Mouse (Mus musculus): ENCODE measurements around the gene Adm2. TPM values are rescaled to one million over a fixed set of nuclear protein-coding genes. Genes with fewer than 3 reads are reported as not detected.

Gene Adm2
- polyA plus RNA-seq, 1 experiment, result 5.3 TPM

DNA sequence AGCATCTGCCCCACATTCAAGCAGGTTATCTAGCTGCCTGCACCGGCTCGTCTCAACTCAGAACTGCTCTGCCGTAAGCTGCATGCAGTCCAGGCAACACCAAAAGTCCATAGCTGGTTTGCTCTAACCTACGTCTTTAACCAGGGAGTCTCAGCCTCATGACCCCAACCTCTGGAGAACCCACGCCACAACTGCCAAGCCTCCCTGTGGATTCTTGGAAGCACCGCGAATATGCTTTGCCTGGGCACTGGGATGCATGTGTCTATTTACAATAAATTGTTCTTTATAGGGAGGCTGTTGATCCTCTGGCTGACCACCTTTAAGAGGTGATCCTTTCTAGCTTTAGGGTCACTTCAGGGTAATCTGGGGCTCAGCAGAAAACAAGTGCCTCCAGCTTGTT is 50.0 kb downstream of the Adm2 start:
- Histone ChIP-seq H3K27ac (ENCODE audit: control insufficient read depth, insufficient read depth, low read length) (no peak overlapping the region), H3K4me3 (ENCODE audit: control insufficient read depth, insufficient read depth, low read length) (no peak overlapping the region), H3K27me3 (ENCODE audit: control insufficient read depth, insufficient read depth, low read length) (no peaks in the 10 kb centered on the region), H3K36me3 (ENCODE audit: control insufficient read depth, insufficient read depth, low read length) (peaks cover 39% of the 10 kb centered on the region), H3K4me1 (replicated peaks; ENCODE audit: control insufficient read depth, insufficient read depth, low read length) (peaks cover 13% of the 10 kb centered on the region)
- no peak for TF ChIP-seq POLR2A (IDR thresholded peaks at IDR 0.05; ENCODE audit: control insufficient read depth, extremely low read depth, insufficient read depth, low read length, poor library complexity)
- TF ChIP-seq CTCF (IDR thresholded peaks at IDR 0.05; ENCODE audit: borderline replicate concordance, control insufficient read depth, extremely low read depth, insufficient read depth, low read length, poor library complexity), result no peak
- no peak for DNase-seq
- WGBS, result 95% methylated on average over 7 of the region's 7 CpGs

DNA sequence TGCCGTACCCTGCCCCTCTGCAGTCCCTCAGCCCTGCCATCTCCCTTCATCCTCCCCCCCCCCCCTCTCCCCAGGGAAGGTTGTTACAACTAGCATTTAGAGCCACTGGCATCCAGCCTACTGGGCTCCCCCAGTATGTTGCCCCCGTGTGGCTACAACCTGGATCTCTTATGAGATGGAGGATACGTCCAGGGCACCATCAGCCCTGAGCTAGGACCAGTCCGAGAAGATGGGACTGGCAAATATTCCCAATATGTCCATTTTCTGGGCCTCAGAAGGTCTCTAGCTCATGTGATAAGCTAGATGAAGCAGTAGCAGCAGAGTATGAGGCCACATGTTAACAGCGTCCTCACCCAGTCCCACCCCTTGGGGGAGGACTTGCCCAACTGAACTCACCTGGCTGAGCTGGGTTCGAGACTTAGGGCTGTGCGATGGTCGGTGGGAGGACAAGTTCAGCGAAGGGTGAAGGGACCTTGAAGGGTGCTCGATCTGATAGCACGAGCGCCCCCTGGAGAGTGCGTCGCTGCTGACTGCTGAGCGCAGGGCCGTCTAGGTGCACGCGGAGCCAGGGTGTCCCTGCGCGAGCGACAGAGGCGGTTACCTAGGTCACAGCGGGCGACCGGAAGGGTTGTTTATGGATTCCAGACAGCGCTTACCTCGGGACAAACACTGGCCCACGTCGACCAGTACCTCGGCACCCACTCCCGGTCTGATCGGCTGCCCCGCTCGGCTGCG is 50.7 kb downstream of the Adm2 start:
- 1% methylated on average over 35 of the region's 35 CpGs for WGBS
- Histone ChIP-seq H3K27ac (ENCODE audit: control insufficient read depth, insufficient read depth, low read length) (peak overlapping the region; percentile 55), H3K36me3 (ENCODE audit: control insufficient read depth, insufficient read depth, low read length) (peaks cover 33% of the 10 kb centered on the region), H3K27me3 (ENCODE audit: control insufficient read depth, insufficient read depth, low read length) (no peaks in the 10 kb centered on the region), H3K4me3 (ENCODE audit: control insufficient read depth, insufficient read depth, low read length) (peak overlapping the region; percentile 87), H3K4me1 (replicated peaks; ENCODE audit: control insufficient read depth, insufficient read depth, low read length) (peaks cover 18% of the 10 kb centered on the region)
- TF ChIP-seq CTCF (IDR thresholded peaks at IDR 0.05; ENCODE audit: borderline replicate concordance, control insufficient read depth, extremely low read depth, insufficient read depth, low read length, poor library complexity) (peak; percentile 81; the same call in 1 of the 2 replicates), POLR2A (IDR thresholded peaks at IDR 0.05; ENCODE audit: control insufficient read depth, extremely low read depth, insufficient read depth, low read length, poor library complexity) (no peak)
- DNase-seq, result peak; percentile 88

DNA sequence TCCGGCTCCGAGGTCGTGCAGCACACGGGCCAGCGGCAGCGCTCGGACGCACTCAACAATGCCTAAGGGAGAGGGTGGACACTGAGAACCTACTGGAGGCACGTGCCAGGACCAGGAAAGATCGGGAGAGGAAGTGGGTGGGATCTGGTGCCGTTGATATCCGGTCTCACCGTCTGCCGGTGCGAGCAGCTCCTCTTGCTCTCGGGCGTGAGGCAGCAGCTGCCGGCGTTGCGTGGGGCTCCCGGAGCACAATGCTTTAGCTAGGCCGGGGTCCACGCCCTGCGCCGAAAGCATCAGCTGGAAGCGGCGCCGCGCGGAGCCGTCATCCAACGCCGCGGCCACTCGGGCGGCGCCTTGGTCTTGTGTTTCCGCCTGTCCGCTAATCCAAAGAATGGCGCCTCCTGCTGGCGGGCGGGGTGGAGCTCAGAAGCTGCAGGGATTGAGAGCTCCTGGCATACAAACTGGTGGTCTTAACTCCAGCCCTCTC is 51.3 kb downstream of the Adm2 start, which contains the start of gene Sco2:
Sco2 (minus strand) TSS at position 85 of the 487 bp plus-strand sequence.
- Histone ChIP-seq H3K4me1 (replicated peaks; ENCODE audit: control insufficient read depth, insufficient read depth, low read length) (peaks cover 25% of the 10 kb centered on the region), H3K36me3 (ENCODE audit: control insufficient read depth, insufficient read depth, low read length) (peaks cover 26% of the 10 kb centered on the region), H3K27me3 (ENCODE audit: control insufficient read depth, insufficient read depth, low read length) (no peaks in the 10 kb centered on the region), H3K27ac (ENCODE audit: control insufficient read depth, insufficient read depth, low read length) (peak within 1 kb of the TSS; percentile 55), H3K4me3 (ENCODE audit: control insufficient read depth, insufficient read depth, low read length) (peak within 1 kb of the TSS; percentile 87)
- DNase-seq, result peak; percentile 92
- TF ChIP-seq CTCF (IDR thresholded peaks at IDR 0.05; ENCODE audit: borderline replicate concordance, control insufficient read depth, extremely low read depth, insufficient read depth, low read length, poor library complexity), result peak; percentile 96
- TF ChIP-seq POLR2A (IDR thresholded peaks at IDR 0.05; ENCODE audit: control insufficient read depth, extremely low read depth, insufficient read depth, low read length, poor library complexity), result no peak
- under 1% methylated on average over 42 of the region's 42 CpGs for WGBS

Other genes starting within 250 kb of the Adm2 start
- 81.2 and 86.3 TPM in 2 replicates for gene Trabd, start 247.6 kb upstream of the Adm2 start, polyA plus RNA-seq (2012; rRNA removed)
- gene Selenoo, start 233.6 kb upstream of the Adm2 start, polyA plus RNA-seq (2012; rRNA removed), result 62.4 and 70.5 TPM in 2 replicates
- 97.4 and 98.9 TPM in 2 replicates for gene Tubgcp6, start 199.6 kb upstream of the Adm2 start, polyA plus RNA-seq (2012; rRNA removed)
- 82.9 and 94.4 TPM in 2 replicates for gene Hdac10, start 194.0 kb upstream of the Adm2 start, polyA plus RNA-seq (2012; rRNA removed)
- gene Mapk12, start 182.0 kb upstream of the Adm2 start, polyA plus RNA-seq (2012; rRNA removed), result 2.9 and 3.1 TPM in 2 replicates
- 27.3 and 28.6 TPM in 2 replicates for gene Mapk11, start 173.1 kb upstream of the Adm2 start, polyA plus RNA-seq (2012; rRNA removed)
- gene Plxnb2, start 141.9 kb upstream of the Adm2 start, polyA plus RNA-seq (2012; rRNA removed), result 42.8 and 54.6 TPM in 2 replicates
- 42.3 and 50.1 TPM in 2 replicates for gene Dennd6b, start 126.2 kb upstream of the Adm2 start, polyA plus RNA-seq (2012; rRNA removed)
- 299 and 592 TPM in 2 replicates for gene Ppp6r2, start 111.2 kb upstream of the Adm2 start, polyA plus RNA-seq (2012; rRNA removed)
- 899 TPM in 2 replicates for gene Sbf1, start 7.4 kb upstream of the Adm2 start, polyA plus RNA-seq (2012; rRNA removed)
- 0.82 and 2.7 TPM in 2 replicates for gene Miox, start 11.7 kb downstream of the Adm2 start, polyA plus RNA-seq (2012; rRNA removed)
- gene Lmf2, start 32.9 kb downstream of the Adm2 start, polyA plus RNA-seq (2012; rRNA removed), result 129 and 146 TPM in 2 replicates
- 351 and 370 TPM in 2 replicates for gene Ncaph2, start 33.0 kb downstream of the Adm2 start, polyA plus RNA-seq (2012; rRNA removed)
- gene Sco2, start 51.1 kb downstream of the Adm2 start, polyA plus RNA-seq (2012; rRNA removed), result 37.4 and 43.3 TPM in 2 replicates
- 5.9 and 7.8 TPM in 2 replicates for gene Tymp, start 54.3 kb downstream of the Adm2 start, polyA plus RNA-seq (2012; rRNA removed)
- gene Odf3b, start 56.6 kb downstream of the Adm2 start, polyA plus RNA-seq (2012; rRNA removed), result 21.1 and 21.9 TPM in 2 replicates
- gene Klhdc7b, start 62.2 kb downstream of the Adm2 start, polyA plus RNA-seq (2012; rRNA removed), result 0.08 and 0.13 TPM in 2 replicates
- not detected in 2 replicates for gene Syce3, start 87.8 kb downstream of the Adm2 start, polyA plus RNA-seq (2012; rRNA removed)
- gene Cpt1b, start 103.1 kb downstream of the Adm2 start, polyA plus RNA-seq (2012; rRNA removed), result 47.0 and 76.6 TPM in 2 replicates
- 1.8 and 2.2 TPM in 2 replicates for gene C730034F03Rik, start 106.9 kb downstream of the Adm2 start, polyA plus RNA-seq (2012; rRNA removed)
- gene Gm44502, start 107.0 kb downstream of the Adm2 start, polyA plus RNA-seq (2012; rRNA removed), result 3.2 TPM in 2 replicates
- gene Chkb, start 107.2 kb downstream of the Adm2 start, polyA plus RNA-seq (2012; rRNA removed), result 92.0 and 99.8 TPM in 2 replicates
- 0.11 and 0.13 TPM in 2 replicates for gene Mapk8ip2, start 131.2 kb downstream of the Adm2 start, polyA plus RNA-seq (2012; rRNA removed)
- 37.9 and 43.0 TPM in 2 replicates for gene Arsa, start 154.7 kb downstream of the Adm2 start, polyA plus RNA-seq (2012; rRNA removed)
- 6.8 and 8.2 TPM in 2 replicates for gene Shank3, start 176.9 kb downstream of the Adm2 start, polyA plus RNA-seq (2012; rRNA removed)
- 0.15 and 0.16 TPM in 2 replicates for gene Acr, start 245.6 kb downstream of the Adm2 start, polyA plus RNA-seq (2012; rRNA removed)